Mouse (Mus musculus) liver, postnatal 0 days (tissue): Measurements from ENCODE around the gene Adcy7.

Source experiments
- CTCF ChIP-seq: sonication (generic); IDR thresholded peaks from 2 replicates; pipeline ENCODE4 v1.5.1; 2016; ENCODE audit warnings: antibody characterized with exemption, low read depth
- EP300 ChIP-seq: IDR thresholded peaks from 2 replicates; pipeline ENCODE4 v1.6.1; 2016; ENCODE audit warnings: antibody characterized with exemption, low read depth, mild to moderate bottlenecking

GRCm38 (mm10) chr8:88328689-88329088 lies 56.5 kb downstream of the Adcy7 start:
- TF ChIP-seq CTCF (no peak), EP300 (no peak)
